Mouse (Mus musculus) heart, embryonic 13.5 days (tissue): ENCODE data around the gene Tnfrsf8. TPM values are rescaled to one million over a fixed set of nuclear protein-coding genes. Genes with fewer than 3 reads are reported as not detected.

ENCODE experiments used
- ATAC-seq: fragments of 200-750 bp; cut with Nextera tagmentation; 2 replicates; pipeline ENCODE4 v1.8.0; 2017; ENCODE audit warnings: moderate TSS enrichment; ENCODE audit not compliant: insufficient number of reproducible peaks, low FRiP score, low TSS enrichment; ENCODE audit errors: extremely low read depth
- H3K27ac ChIP-seq: fragments of 300-500 bp; sonication (generic); replicated peaks from 2 replicates; pipeline ENCODE4 v1.5.1; 2015; ENCODE audit warnings: moderate library complexity, mild to moderate bottlenecking, inconsistent platforms
- H3K27me3 ChIP-seq: fragments of 300-500 bp; sonication (generic); replicated peaks from 2 replicates; pipeline ENCODE4 v1.6.1; 2015; ENCODE audit warnings: mild to moderate bottlenecking, inconsistent platforms
- H3K36me3 ChIP-seq: fragments of 300-500 bp; sonication (generic); 2 replicates; pipeline ENCODE4 v1.6.1; 2015; ENCODE audit warnings: mild to moderate bottlenecking, inconsistent platforms
- H3K4me1 ChIP-seq: fragments of 300-500 bp; sonication (generic); 2 replicates; pipeline ENCODE4 v1.6.1; 2015; ENCODE audit warnings: inconsistent platforms
- H3K4me2 ChIP-seq: fragments of 300-500 bp; sonication (generic); 2 replicates; pipeline ENCODE4 v1.6.1; 2015; ENCODE audit warnings: inconsistent platforms, mild to moderate bottlenecking, moderate library complexity
- H3K4me3 ChIP-seq: fragments of 300-500 bp; sonication (generic); 2 replicates; pipeline ENCODE4 v1.5.1; 2015; ENCODE audit warnings: moderate library complexity, mild to moderate bottlenecking, inconsistent platforms
- H3K9ac ChIP-seq: fragments of 300-500 bp; sonication (generic); 2 replicates; pipeline ENCODE4 v1.6.1; 2015; ENCODE audit warnings: inconsistent platforms, mild to moderate bottlenecking, moderate library complexity
- H3K9me3 ChIP-seq: fragments of 300-500 bp; sonication (generic); 2 replicates; pipeline ENCODE4 v1.6.1; 2016; ENCODE audit warnings: inconsistent platforms
- WGBS: fragments of 180-500 bp; shearing (Covaris S2); methylation state at CpG from one replicate; pipeline ENCODE4 v1.1.7; 2015; ENCODE audit warnings: mixed read lengths; 5-methylcytosine and 5-hydroxymethylcytosine counted together
- polyA plus RNA-seq: library from polyadenylated mRNA; unstranded; fragments of >200 nt; fragmentation: Nextera tagmentation; extraction: Ambion mirVana; gene quantifications from 2 replicates; pipeline ENCODE4 v1.2.1, GENCODE M21; 2015

Gene Tnfrsf8
- polyA plus RNA-seq, 1 experiment from 2014 or later: 0.07 TPM

- no peak for ATAC-seq
- Histone ChIP-seq H3K4me3 (no peak overlapping the region), H3K36me3 (no peaks in the 10 kb centered on the region), H3K4me2 (no peak overlapping the region), H3K27ac (no peak overlapping the region), H3K9me3 (no peaks in the 10 kb centered on the region), H3K4me1 (peaks cover 14% of the 10 kb centered on the region), H3K27me3 (no peaks in the 10 kb centered on the region), H3K9ac (no peak overlapping the region)
- 75% methylated on average over 4 of the region's 4 CpGs for WGBS
These were observed 90.4 kb downstream of the Tnfrsf8 start for GRCm38 (mm10) chr4:145224613-145225012.

GRCm38 (mm10) chr4:145222064-145222463 is 92.9 kb downstream of the Tnfrsf8 start:
- Histone ChIP-seq H3K4me2 (no peak overlapping the region), H3K27ac (no peak overlapping the region), H3K4me3 (no peak overlapping the region), H3K27me3 (no peaks in the 10 kb centered on the region), H3K9ac (no peak overlapping the region), H3K36me3 (no peaks in the 10 kb centered on the region), H3K9me3 (no peaks in the 10 kb centered on the region), H3K4me1 (peaks cover 9% of the 10 kb centered on the region)
- ATAC-seq: peak; percentile 19
- WGBS: 51% methylated on average over 8 of the region's 8 CpGs

DNA sequence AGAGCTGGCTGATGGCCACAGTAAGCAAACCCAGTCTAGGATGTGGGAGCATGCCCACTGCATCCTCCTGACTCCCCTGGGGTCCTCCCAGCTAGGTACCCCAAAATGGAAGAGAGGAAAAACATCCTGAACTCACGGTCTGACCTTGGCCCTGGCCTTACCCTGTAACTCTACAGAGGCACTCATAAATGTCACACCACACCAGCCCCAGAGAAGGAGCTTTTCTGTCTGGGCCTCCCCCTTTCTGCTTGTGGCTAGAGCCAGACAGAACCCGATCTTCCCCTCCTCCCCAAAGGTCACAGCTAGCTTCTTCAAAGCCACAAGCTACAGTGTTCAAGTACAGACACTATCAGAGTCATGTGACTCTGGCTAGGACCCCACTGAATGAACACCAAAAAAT is 93.6 kb downstream of the Tnfrsf8 start:
- Histone ChIP-seq H3K36me3 (no peaks in the 10 kb centered on the region), H3K9me3 (no peaks in the 10 kb centered on the region), H3K27ac (no peak overlapping the region), H3K4me2 (no peak overlapping the region), H3K4me1 (peaks cover 9% of the 10 kb centered on the region), H3K4me3 (no peak overlapping the region), H3K9ac (no peak overlapping the region), H3K27me3 (no peaks in the 10 kb centered on the region)
- WGBS: 55% methylated on average over 2 of the region's 2 CpGs
- no peak for ATAC-seq

DNA sequence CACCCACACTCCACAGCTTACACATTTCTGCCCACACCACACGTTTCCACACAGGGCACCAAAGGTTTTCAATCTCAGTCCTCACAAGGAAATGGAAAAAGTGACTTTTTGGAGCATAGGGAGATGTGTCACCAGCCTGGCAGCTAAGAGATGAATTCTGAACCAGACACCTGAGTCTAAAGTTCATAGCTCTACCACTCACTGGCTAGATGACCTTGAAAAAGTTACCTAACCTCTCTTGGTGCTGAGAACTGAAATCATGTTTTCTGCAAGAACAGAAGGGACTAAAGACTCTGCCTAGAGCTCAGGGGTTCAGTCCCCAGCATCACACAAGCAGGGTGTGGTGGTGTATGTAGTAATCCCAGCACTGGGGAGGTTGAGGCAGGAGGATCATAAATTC is 95.0 kb downstream of the Tnfrsf8 start:
- Histone ChIP-seq H3K27me3 (no peaks in the 10 kb centered on the region), H3K4me3 (no peak overlapping the region), H3K27ac (no peak overlapping the region), H3K36me3 (no peaks in the 10 kb centered on the region), H3K4me2 (no peak overlapping the region), H3K9me3 (no peaks in the 10 kb centered on the region), H3K4me1 (peaks cover 9% of the 10 kb centered on the region), H3K9ac (no peak overlapping the region)
- no peak for ATAC-seq
- WGBS: 66% methylated on average over 1 of the region's 1 CpGs

DNA sequence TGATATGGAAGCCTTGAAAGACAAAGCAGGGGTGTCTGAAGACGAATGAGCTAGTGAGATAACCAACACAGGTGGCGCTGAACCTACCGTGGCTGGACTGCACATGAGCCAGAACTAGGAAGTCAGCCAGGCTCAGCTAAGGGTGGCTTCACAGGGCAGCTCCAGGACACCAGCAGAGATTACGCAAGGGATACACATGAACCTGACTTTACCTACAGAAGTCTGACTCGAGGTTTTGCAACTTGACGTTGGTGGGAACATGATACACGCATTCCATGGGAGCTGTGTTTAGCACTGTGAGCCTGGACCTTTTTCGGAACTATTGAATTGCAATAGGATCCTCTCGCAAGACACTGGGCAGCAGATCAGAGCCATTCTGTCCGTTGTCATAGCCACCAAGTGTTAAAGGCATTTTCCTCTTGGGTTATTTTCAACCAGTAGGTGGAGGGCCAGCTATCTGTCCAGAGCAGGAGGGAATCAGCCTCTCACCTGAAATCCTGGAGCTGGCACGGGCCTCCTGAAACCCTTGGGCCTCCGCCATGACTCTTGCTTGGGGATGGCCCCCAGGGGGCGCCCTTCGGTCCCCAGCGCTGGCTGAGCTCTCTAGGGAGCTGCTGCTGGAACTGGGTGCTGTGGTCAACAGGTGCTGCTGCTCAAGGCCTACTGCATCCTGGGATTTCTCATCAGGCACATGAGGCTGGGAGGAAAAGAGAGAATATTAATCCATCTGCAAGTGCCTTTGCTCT is 95.6 kb downstream of the Tnfrsf8 start:
- Histone ChIP-seq H3K27ac (no peak overlapping the region), H3K36me3 (no peaks in the 10 kb centered on the region), H3K4me1 (peaks cover 14% of the 10 kb centered on the region), H3K4me3 (no peak overlapping the region), H3K9ac (no peak overlapping the region), H3K9me3 (no peaks in the 10 kb centered on the region), H3K4me2 (no peak overlapping the region), H3K27me3 (no peaks in the 10 kb centered on the region)
- WGBS: 61% methylated on average over 15 of the region's 15 CpGs
- no peak for ATAC-seq

- no peak overlapping the region for H3K4me2 ChIP-seq
- H3K4me3 ChIP-seq: no peak overlapping the region
- H3K36me3 ChIP-seq: no peaks in the 10 kb centered on the region
- no peak for ATAC-seq
- H3K27ac ChIP-seq: no peak overlapping the region
- peaks cover 14% of the 10 kb centered on the region for H3K4me1 ChIP-seq
- no peaks in the 10 kb centered on the region for H3K9me3 ChIP-seq
- 69% methylated on average over 5 of the region's 5 CpGs for WGBS
- no peaks in the 10 kb centered on the region for H3K27me3 ChIP-seq
- no peak overlapping the region for H3K9ac ChIP-seq
These were observed 97.1 kb downstream of the Tnfrsf8 start for GRCm38 (mm10) chr4:145217837-145218236.

Other genes starting within 250 kb of the Tnfrsf8 start
- gene Vps13d, start 120.2 kb downstream of the Tnfrsf8 start, polyA plus RNA-seq: 6.2 and 6.6 TPM in 2 replicates
- 2.7 and 3.0 TPM in 2 replicates for gene Tnfrsf1b, start 68.3 kb downstream of the Tnfrsf8 start, polyA plus RNA-seq
- 0.07 TPM in 1 of 2 replicates, not detected in the other for gene Zfp990, start 195.6 kb upstream of the Tnfrsf8 start, polyA plus RNA-seq